Mouse (Mus musculus) 3T3-L1 (cell line): ENCODE measurements at regions not wholly inside any gene's neighbourhood (a gene's known extent, or its start where the extent isn't known, plus 50 kb on each side); places are given as distances from the start of the nearest gene placed in this dataset.

ENCODE experiments used
- DNase-seq: peaks from one replicate; pipeline ENCODE4 v3.0.0-alpha.2; 2015; ENCODE audit warnings: low read depth, low spot score

- DNase-seq = peak; percentile 58
Measured at GRCm38 (mm10) chr1:60823006-60823665, 63.7 kb upstream of the Ctla4 start.

GRCm38 (mm10) chr1:60824218-60825125, 62.3 kb upstream of the Ctla4 start:
- peak; percentile 78 for DNase-seq

- DNase-seq = peak; percentile 99
Measured at GRCm38 (mm10) chr1:60825256-60826186, 61.3 kb upstream of the Ctla4 start.

GRCm38 (mm10) chr1:60826981-60827380, 59.8 kb upstream of the Ctla4 start:
- DNase-seq = no peak

- DNase-seq = no peak
Measured at GRCm38 (mm10) chr1:60828152-60828551, 58.6 kb upstream of the Ctla4 start.

- DNase-seq = no peak
Measured at GRCm38 (mm10) chr1:60829849-60830248, 57.0 kb upstream of the Ctla4 start.

GRCm38 (mm10) chr1:60833668-60834067, 53.1 kb upstream of the Ctla4 start:
- no peak for DNase-seq
